Mouse (Mus musculus) stomach, embryonic 16.5 days (tissue): ENCODE data around the gene Tnfaip8l3. TPM values are rescaled to one million over a fixed set of nuclear protein-coding genes. Genes with fewer than 3 reads are reported as not detected.
"Not testable (repeated sequence)": the region's sequence is repeated elsewhere in the genome, so short reads cannot be mapped to it uniquely, and the experiment has no call there.

Source experiments
- ATAC-seq: fragments of 200-750 bp; cut with Nextera tagmentation; 2 replicates; pipeline ENCODE4 v1.8.0; 2017; ENCODE audit warnings: moderate number of reproducible peaks, moderate TSS enrichment; ENCODE audit not compliant: insufficient read depth, low FRiP score
- H3K27ac ChIP-seq: fragments of 300-500 bp; sonication (generic); 2 replicates; pipeline ENCODE4 v1.5.1; 2014; ENCODE audit warnings: low read length
- H3K27me3 ChIP-seq: fragments of 300-500 bp; sonication (generic); 2 replicates; pipeline ENCODE4 v1.6.1; 2014; ENCODE audit warnings: low read length, control low read depth, mixed read lengths; ENCODE audit not compliant: control insufficient read depth, insufficient read depth
- H3K36me3 ChIP-seq: fragments of 300-500 bp; sonication (generic); 2 replicates; pipeline ENCODE4 v1.6.1; 2014; ENCODE audit warnings: low read length; ENCODE audit not compliant: control insufficient read depth, insufficient read depth
- H3K4me1 ChIP-seq: fragments of 300-500 bp; sonication (generic); 2 replicates; pipeline ENCODE4 v1.6.1; 2014; ENCODE audit warnings: low read length, control low read depth, mixed read lengths; ENCODE audit not compliant: control insufficient read depth, insufficient read depth
- H3K4me2 ChIP-seq: fragments of 300-500 bp; sonication (generic); 2 replicates; pipeline ENCODE4 v1.6.1; 2014; ENCODE audit warnings: low read depth, low read length, mixed read lengths
- H3K4me3 ChIP-seq: fragments of 300-500 bp; sonication (generic); replicated peaks from 2 replicates; pipeline ENCODE4 v1.5.1; 2014; ENCODE audit warnings: mild to moderate bottlenecking, low read length
- H3K9ac ChIP-seq: fragments of 300-500 bp; sonication (generic); 2 replicates; pipeline ENCODE4 v1.6.1; 2014; ENCODE audit warnings: low read length
- H3K9me3 ChIP-seq: fragments of 300-500 bp; sonication (generic); replicated peaks from 2 replicates; pipeline ENCODE4 v1.6.1; 2016; ENCODE audit warnings: low read length, control low read depth; ENCODE audit not compliant: control insufficient read depth
- WGBS: fragments of 180-500 bp; shearing (Covaris S2); extraction: QIAGEN DNeasy Blood & Tissue Kit; methylation state at CpG from one replicate; pipeline ENCODE4 v1.1.7; 2014; 5-methylcytosine and 5-hydroxymethylcytosine counted together
- polyA plus RNA-seq: library from polyadenylated mRNA; unstranded; fragments of >200 nt; fragmentation: Nextera tagmentation; extraction: Ambion mirVana; gene quantifications from 2 replicates; pipeline ENCODE4 v1.2.1, GENCODE M21; 2015

Gene Tnfaip8l3
- polyA plus RNA-seq, 1 experiment from 2014 or later: 0.05 TPM

GRCm38 (mm10) chr9:54037717-54038116, 30.5 kb downstream of the Tnfaip8l3 start:
- no peak overlapping the region for H3K9ac ChIP-seq
- H3K27ac ChIP-seq: no peak overlapping the region
- WGBS: 70% methylated on average over 9 of the region's 9 CpGs
- no peak for ATAC-seq
- no peaks in the 10 kb centered on the region for H3K4me1 ChIP-seq
- H3K27me3 ChIP-seq: no peaks in the 10 kb centered on the region
- H3K9me3 ChIP-seq: no peaks in the 10 kb centered on the region
- H3K4me3 ChIP-seq: no peak overlapping the region
- no peak overlapping the region for H3K4me2 ChIP-seq
- H3K36me3 ChIP-seq: no peaks in the 10 kb centered on the region

DNA sequence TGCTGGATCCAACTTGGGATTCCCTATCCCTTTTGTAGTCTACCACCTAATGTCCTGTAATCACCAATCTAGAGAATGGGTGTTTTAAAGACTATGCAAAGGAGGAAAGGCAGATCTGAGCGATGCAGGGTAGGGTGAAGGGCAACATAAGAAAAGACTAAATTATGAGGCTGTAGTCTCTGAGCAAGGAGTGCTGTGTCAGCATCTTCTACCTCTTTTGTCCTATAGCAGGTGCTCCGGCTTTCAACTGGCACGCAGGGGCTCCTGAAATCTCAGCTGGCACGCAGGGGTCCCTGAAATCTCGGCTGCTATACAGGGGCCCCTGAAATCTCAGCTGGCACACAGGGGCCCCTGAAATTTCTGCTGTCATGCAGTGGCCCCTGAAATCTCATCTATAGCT, 33.5 kb downstream of the Tnfaip8l3 start:
- 84% methylated on average over 5 of the region's 5 CpGs for WGBS
- no peak for ATAC-seq
- Histone ChIP-seq H3K9me3 (no peaks in the 10 kb centered on the region), H3K4me2 (no peak overlapping the region), H3K9ac (no peak overlapping the region), H3K4me1 (no peaks in the 10 kb centered on the region), H3K4me3 (no peak overlapping the region), H3K36me3 (no peaks in the 10 kb centered on the region), H3K27ac (no peak overlapping the region), H3K27me3 (no peaks in the 10 kb centered on the region)

GRCm38 (mm10) chr9:54022795-54023194, 45.4 kb downstream of the Tnfaip8l3 start:
- Histone ChIP-seq H3K27ac (no peak overlapping the region), H3K27me3 (no peaks in the 10 kb centered on the region), H3K4me1 (no peaks in the 10 kb centered on the region), H3K9me3 (no peaks in the 10 kb centered on the region), H3K4me3 (no peak overlapping the region), H3K36me3 (no peaks in the 10 kb centered on the region), H3K4me2 (no peak overlapping the region), H3K9ac (no peak overlapping the region)
- WGBS: 58% methylated on average over 3 of the region's 3 CpGs
- ATAC-seq: no peak

GRCm38 (mm10) chr9:53994528-53994927, 73.7 kb downstream of the Tnfaip8l3 start:
- no peak overlapping the region for H3K4me3 ChIP-seq
- WGBS: 55% methylated on average over 1 of the region's 1 CpGs

DNA sequence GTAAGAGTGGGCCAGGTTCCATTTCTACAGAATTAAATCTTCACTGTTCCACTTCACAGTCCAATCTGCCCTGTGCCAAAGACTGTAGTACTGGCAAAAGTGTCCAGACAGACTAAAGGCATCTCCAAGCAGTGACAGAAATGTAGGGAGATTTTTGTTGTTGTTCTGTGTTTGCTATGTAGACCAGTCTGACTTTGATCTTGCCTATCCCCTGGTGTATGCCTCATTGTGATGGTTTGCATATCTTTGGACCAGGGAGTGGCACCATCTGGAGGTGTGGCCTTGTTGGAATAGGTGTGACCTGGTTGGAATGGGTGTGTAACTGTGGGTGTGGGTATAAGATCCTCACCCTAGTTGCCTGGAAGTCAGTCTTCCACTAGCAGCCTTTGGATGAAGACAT, 75.6 kb downstream of the Tnfaip8l3 start:
- not testable (repeated sequence) for H3K9ac ChIP-seq, ATAC-seq, H3K4me1 ChIP-seq, H3K4me3 ChIP-seq, H3K9me3 ChIP-seq, H3K27ac ChIP-seq, H3K4me2 ChIP-seq, H3K36me3 ChIP-seq, H3K27me3 ChIP-seq

More at GRCm38 (mm10) chr9:53994528-53994927, 73.7 kb downstream of the Tnfaip8l3 start:
- Histone ChIP-seq H3K9me3 (no peaks in the 10 kb centered on the region), H3K36me3 (no peaks in the 10 kb centered on the region), H3K4me1 (no peaks in the 10 kb centered on the region), H3K4me2 (no peak overlapping the region), H3K9ac (no peak overlapping the region), H3K27ac (no peak overlapping the region), H3K27me3 (no peaks in the 10 kb centered on the region)
- ATAC-seq: no peak

DNA sequence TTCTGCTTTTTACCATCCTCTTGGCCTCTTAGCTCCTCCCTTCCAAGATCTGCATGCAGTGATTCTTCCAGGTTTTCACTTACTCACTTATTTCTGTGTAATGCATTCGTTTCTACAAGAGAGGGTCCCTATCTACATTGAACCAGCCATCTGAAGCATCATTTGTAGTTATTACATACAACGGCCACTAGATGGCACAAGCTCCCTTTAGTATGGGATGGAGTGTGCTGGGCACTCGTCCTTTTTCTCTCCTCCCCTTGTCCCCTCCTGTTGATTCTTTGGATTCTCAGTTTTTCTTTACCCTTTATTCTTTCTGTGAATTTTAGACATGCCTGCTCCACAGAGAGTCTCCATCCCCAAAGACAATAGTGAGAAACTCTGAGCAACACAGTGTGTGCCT, 77.3 kb downstream of the Tnfaip8l3 start:
- H3K36me3 ChIP-seq: no peaks in the 10 kb centered on the region
- H3K27ac ChIP-seq: no peak overlapping the region
- 4% methylated on average over 3 of the region's 3 CpGs for WGBS
- no peaks in the 10 kb centered on the region; the same call in 1 of the 2 replicates for H3K27me3 ChIP-seq
- ATAC-seq: no peak
- no peak overlapping the region for H3K4me3 ChIP-seq
- H3K9me3 ChIP-seq: no peaks in the 10 kb centered on the region
- H3K4me1 ChIP-seq: no peaks in the 10 kb centered on the region
- no peak overlapping the region for H3K4me2 ChIP-seq
- H3K9ac ChIP-seq: no peak overlapping the region

DNA sequence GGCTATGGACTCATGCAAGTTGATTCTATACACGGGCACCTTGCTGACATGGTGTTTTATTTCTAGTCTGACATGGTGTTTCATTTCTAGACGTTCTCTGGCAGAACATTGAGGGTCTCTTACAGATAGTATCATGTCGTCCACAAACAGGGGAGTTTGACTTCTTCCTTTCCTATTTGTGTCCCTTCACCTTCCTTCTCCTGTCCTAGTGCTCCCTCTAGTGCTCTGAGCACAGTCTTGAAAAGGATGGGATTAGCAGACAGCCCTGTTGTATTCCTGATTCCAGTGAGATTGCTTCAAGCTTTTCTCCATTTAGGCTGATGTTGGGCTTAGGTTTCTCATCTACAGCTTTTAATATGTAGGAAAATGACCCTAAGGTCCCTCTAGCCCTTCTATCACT, 81.2 kb downstream of the Tnfaip8l3 start:
- Histone ChIP-seq H3K27me3 (no peaks in the 10 kb centered on the region; the same call in 1 of the 2 replicates), H3K27ac (no peak overlapping the region), H3K4me2 (no peak overlapping the region), H3K4me1 (no peaks in the 10 kb centered on the region), H3K4me3 (no peak overlapping the region), H3K9me3 (no peaks in the 10 kb centered on the region), H3K36me3 (no peaks in the 10 kb centered on the region), H3K9ac (no peak overlapping the region)
- ATAC-seq: no peak
- 31% methylated on average over 3 of the region's 3 CpGs for WGBS

DNA sequence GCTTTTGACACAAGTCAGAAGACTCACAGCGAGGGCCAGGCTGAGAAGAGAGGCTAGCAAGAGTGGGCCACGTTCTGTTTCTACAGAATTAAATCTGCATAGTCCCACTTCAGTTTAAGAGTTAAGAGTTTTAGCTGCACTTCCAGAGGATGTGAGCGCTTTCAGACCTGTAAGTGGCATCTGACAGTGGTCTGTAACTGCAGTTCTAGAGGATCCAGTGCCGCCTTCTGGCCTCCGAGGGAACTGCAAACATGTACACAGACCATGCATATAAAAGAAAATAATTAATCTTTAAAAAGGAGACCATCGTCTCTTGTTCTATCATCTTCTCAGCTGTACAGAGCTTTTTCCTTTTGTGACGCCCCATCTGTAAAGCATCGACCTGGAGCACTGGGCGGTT, 83.3 kb downstream of the Tnfaip8l3 start:
- WGBS: 29% methylated on average over 9 of the region's 9 CpGs
- Histone ChIP-seq H3K27me3 (no peaks in the 10 kb centered on the region; the same call in 1 of the 2 replicates), H3K9me3 (no peaks in the 10 kb centered on the region), H3K4me1 (no peaks in the 10 kb centered on the region), H3K4me2 (no peak overlapping the region), H3K36me3 (no peaks in the 10 kb centered on the region), H3K27ac (no peak overlapping the region), H3K9ac (no peak overlapping the region), H3K4me3 (no peak overlapping the region)
- ATAC-seq: no peak

DNA sequence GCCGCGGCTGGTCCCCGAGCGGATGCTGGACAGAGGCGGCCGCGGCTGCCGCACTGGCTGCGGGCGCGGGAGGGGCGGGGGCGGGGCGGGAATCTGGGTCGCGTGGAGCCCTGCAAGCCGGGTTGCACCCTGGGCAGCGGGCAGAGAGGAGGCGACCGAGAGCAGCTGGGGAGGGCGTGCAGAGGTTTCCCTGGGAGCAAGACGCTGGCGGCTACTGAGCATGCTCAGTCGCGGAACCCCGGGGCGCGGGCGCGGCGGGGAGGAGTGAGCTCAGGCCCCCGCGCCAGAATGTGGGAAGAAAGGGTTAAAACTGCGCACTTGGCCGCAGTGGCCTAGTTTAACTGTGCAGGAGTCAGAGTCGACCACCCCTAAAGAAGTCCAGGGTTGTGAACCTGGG, 93.1 kb downstream of the Tnfaip8l3 start, which contains the start of gene Elmod1:
Elmod1 (minus strand) TSS at position 180 of the 397 bp plus-strand sequence.
- ATAC-seq: peak; percentile 86; the same call in 1 of the 2 replicates
- Histone ChIP-seq H3K27ac (no peak within 1 kb of the TSS), H3K9me3 (no peaks in the 10 kb centered on the region), H3K27me3 (peaks cover 30% of the 10 kb centered on the region), H3K4me2 (peak within 1 kb of the TSS; percentile 85), H3K36me3 (no peaks in the 10 kb centered on the region), H3K4me1 (peaks cover 7% of the 10 kb centered on the region; the same call in 1 of the 2 replicates), H3K9ac (peak within 1 kb of the TSS; percentile 39; the same call in 1 of the 2 replicates), H3K4me3 (peak within 1 kb of the TSS; percentile 48)
- 1% methylated on average over 36 of the region's 36 CpGs for WGBS
